In genomic region chr9:50815666-50816065, GRCm38 (mm10) we compare ENCODE assay signal across 20 mouse cellular contexts. TPM values are rescaled to one million over a fixed set of nuclear protein-coding genes. Genes with fewer than 3 reads are reported as not detected.
A peak's percentile ranks its signal among the peaks of the same experiment; 100 is the strongest.
DNase-seq lines count a peak whose midpoint lies in the region; ATAC-seq and TF ChIP-seq lines count a peak whose summit lies in the region.
"Had no signal": no experiment of that assay in that cellular context is flagged by ENCODE, and none has a peak within 500 bp of the region (broad histone marks: within the 10 kb centered on the region; RNA-seq: fewer than 3 reads in every experiment).

No protein-coding gene starts in this region.

- peaks cover 62% of the 10 kb centered on the region for H3K36me3 ChIP-seq in liver, embryonic 12.5 days
- peaks cover 18% of the 10 kb centered on the region for H3K36me3 ChIP-seq in liver, embryonic 11.5 days (ENCODE audit: control insufficient read depth, insufficient read depth, low read length)

- 92% methylated on average over 4 of the region's 4 CpGs for WGBS in liver, embryonic 12.5 days (ENCODE audit: insufficient replicate concordance)
- WGBS in liver, embryonic 11.5 days = 92% methylated on average over 4 of the region's 4 CpGs

- H3K4me1 ChIP-seq in liver, embryonic 12.5 days = peaks cover 72% of the 10 kb centered on the region
- H3K4me1 ChIP-seq in liver, embryonic 11.5 days (replicated peaks; ENCODE audit: control insufficient read depth, insufficient read depth, low read length) = peaks cover 22% of the 10 kb centered on the region
- H3K4me1 ChIP-seq: embryonic facial prominence, embryonic 12.5 days; forebrain, embryonic 12.5 days had no signal

- peak overlapping the region; percentile 76 for H3K27ac ChIP-seq in liver, embryonic 12.5 days
- no peak overlapping the region for H3K27ac ChIP-seq in liver, embryonic 11.5 days (ENCODE audit: low read depth, low read length)
- H3K27ac ChIP-seq in layer of hippocampus, adult 2 months = no peak overlapping the region
- H3K27ac ChIP-seq: embryonic facial prominence, embryonic 12.5 days; forebrain, embryonic 12.5 days; heart, embryonic 13.5 days had no signal

- H3K27me3 ChIP-seq in liver, embryonic 12.5 days (replicated peaks) = no peaks in the 10 kb centered on the region
- H3K27me3 ChIP-seq in liver, embryonic 11.5 days (replicated peaks; ENCODE audit: control insufficient read depth, insufficient read depth, low read length) = no peaks in the 10 kb centered on the region
- H3K27me3 ChIP-seq: CH12.LX; embryonic facial prominence, embryonic 12.5 days; forebrain, embryonic 12.5 days; heart, embryonic 13.5 days; Patski had no signal

- no peak overlapping the region for H3K4me3 ChIP-seq in liver, embryonic 12.5 days
- H3K4me3 ChIP-seq in liver, embryonic 11.5 days (ENCODE audit: low read depth, low read length) = no peak overlapping the region
- H3K4me3 ChIP-seq in layer of hippocampus, adult 2 months = no peak overlapping the region
- H3K4me3 ChIP-seq: embryonic facial prominence, embryonic 12.5 days; forebrain, embryonic 12.5 days; heart, embryonic 13.5 days had no signal

- no peak for TF ChIP-seq CTCF in layer of hippocampus, adult 2 months (conservative IDR thresholded peaks at IDR 0.05)

- no peak for ATAC-seq in liver, embryonic 12.5 days
- no peak for ATAC-seq in liver, embryonic 11.5 days (replicated peaks; ENCODE audit: low FRiP score)
- ATAC-seq: activated CD4-positive, CD25-positive, alpha-beta regulatory T cell, adult 4 months; forebrain, embryonic 16.5 days; Patski had no signal

- no peak for DNase-seq in liver, embryonic 11.5 days (ENCODE audit: low spot score)
- peak; percentile 55 to 63 for DNase-seq in thymus, adult 18-20 months
- DNase-seq in thymus, postnatal 14 days = peak; percentile 84
- no peak for DNase-seq in B cell, adult 2 months
- DNase-seq in layer of hippocampus, adult 2 months (ENCODE audit: low spot score in 2 of 2) = no peak
- no peak for DNase-seq in layer of hippocampus, adult 18-20 months (ENCODE audit: low spot score in 2 of 2)
- DNase-seq: adrenal gland, postnatal 14 days; cerebellum, adult 11-12 months; cerebellum, adult 9-10 months; cerebellum, postnatal 25 days; gastrocnemius, postnatal 14 days; heart, postnatal 36 days had no signal

- 0 out of 2 replicates have a peak, but pooled peaks cover 7% of the 10 kb centered on the region for H3K9me3 ChIP-seq in liver, embryonic 12.5 days (replicated peaks)
- H3K9me3 ChIP-seq in liver, embryonic 11.5 days (ENCODE audit: control insufficient read depth, low read length) = no peaks in the 10 kb centered on the region
- H3K9me3 ChIP-seq: embryonic facial prominence, embryonic 12.5 days; forebrain, embryonic 12.5 days; heart, embryonic 13.5 days had no signal

- no peak overlapping the region for H3K4me2 ChIP-seq in liver, embryonic 12.5 days
- H3K4me2 ChIP-seq in liver, embryonic 11.5 days = no peak overlapping the region
- H3K4me2 ChIP-seq: embryonic facial prominence, embryonic 12.5 days; forebrain, embryonic 12.5 days; heart, embryonic 13.5 days had no signal

- H3K9ac ChIP-seq in liver, embryonic 12.5 days = no peak overlapping the region
- H3K9ac ChIP-seq in liver, embryonic 11.5 days (ENCODE audit: low read depth, low read length) = no peak overlapping the region
- H3K9ac ChIP-seq: embryonic facial prominence, embryonic 12.5 days; forebrain, embryonic 12.5 days; heart, embryonic 13.5 days had no signal

RNA-seq across cellular contexts. Expression of gene Ppp2r1b, which starts 29.4 kb away (rescaled TPM):
- 131 and 137 TPM in 2 replicates for polyA plus RNA-seq in liver, embryonic 12.5 days (2016; fragmentation: Nextera tagmentation; extraction: Ambion mirVana)
- 143 and 172 TPM in 2 replicates for polyA plus RNA-seq in liver, embryonic 11.5 days (2014; fragmentation: Nextera tagmentation; extraction: Ambion mirVana)
- 10 to 100 TPM; 14.9 to 18.1 TPM for total RNA-seq in layer of hippocampus, adult 2 months (2021)
- 10 to 100 TPM; 17.4 to 17.7 TPM for total RNA-seq in layer of hippocampus, adult 18-20 months (2021)

RNA-seq across cellular contexts. Expression of gene 1110032A03Rik, which starts 40.3 kb away (rescaled TPM):
- 14.5 and 15.1 TPM in 2 replicates for polyA plus RNA-seq in liver, embryonic 12.5 days (2016; fragmentation: Nextera tagmentation; extraction: Ambion mirVana)
- 16.2 and 17.5 TPM in 2 replicates for polyA plus RNA-seq in liver, embryonic 11.5 days (2014; fragmentation: Nextera tagmentation; extraction: Ambion mirVana)
- 10 to 100 TPM; 29.6 to 30.2 TPM for total RNA-seq in layer of hippocampus, adult 2 months (2021)
- 10 to 100 TPM; 27.4 to 32.7 TPM for total RNA-seq in layer of hippocampus, adult 18-20 months (2021)

RNA-seq across cellular contexts. Expression of gene Alg9, which starts 40.8 kb away (rescaled TPM):
- polyA plus RNA-seq in liver, embryonic 12.5 days (2016; fragmentation: Nextera tagmentation; extraction: Ambion mirVana) = 20.9 and 23.1 TPM in 2 replicates
- 33.0 and 40.0 TPM in 2 replicates for polyA plus RNA-seq in liver, embryonic 11.5 days (2014; fragmentation: Nextera tagmentation; extraction: Ambion mirVana)
- total RNA-seq in layer of hippocampus, adult 2 months (2021) = 10 to 100 TPM; 29.0 to 31.1 TPM
- total RNA-seq in layer of hippocampus, adult 18-20 months (2021) = 10 to 100 TPM; 27.3 to 28.0 TPM

RNA-seq across cellular contexts. Expression of gene Fdxacb1, which starts 47.6 kb away (rescaled TPM):
- polyA plus RNA-seq in liver, embryonic 12.5 days (2016; fragmentation: Nextera tagmentation; extraction: Ambion mirVana) = 11.5 and 13.7 TPM in 2 replicates
- 15.7 and 16.0 TPM in 2 replicates for polyA plus RNA-seq in liver, embryonic 11.5 days (2014; fragmentation: Nextera tagmentation; extraction: Ambion mirVana)
- total RNA-seq in layer of hippocampus, adult 2 months (2021) = 1 to 10 TPM; 5.5 to 6.3 TPM
- total RNA-seq in layer of hippocampus, adult 18-20 months (2021) = 1 to 10 TPM; 5.2 to 5.9 TPM

Comparison
In these comparisons a context has a peak if more than half of its experiments do, and no peak if none do; other contexts are left out.
1. DNase-seq: peak in thymus, adult 18-20 months (2 of 2) and thymus, postnatal 14 days (single experiment); none in liver, embryonic 11.5 days (single experiment), B cell, adult 2 months (0 of 2), layer of hippocampus, adult 2 months (0 of 2) and layer of hippocampus, adult 18-20 months (0 of 2).